Mouse (Mus musculus) ES-E14 (cell line): ENCODE measurements around the gene Kctd17.

Experiments used
- CHD2 ChIP-seq: IDR thresholded peaks from 2 replicates; pipeline ENCODE4 v1.6.1; 2014; ENCODE audit warnings: mild to moderate bottlenecking, low read depth, low read length, inconsistent platforms
- HCFC1 ChIP-seq: IDR thresholded peaks from 2 replicates; pipeline ENCODE4 v1.6.1; 2012; ENCODE audit warnings: low read length, inconsistent platforms, borderline replicate concordance; ENCODE audit not compliant: insufficient read depth
- MAFK ChIP-seq: IDR thresholded peaks from 2 replicates; pipeline ENCODE4 v1.6.1; 2014; ENCODE audit warnings: mild to moderate bottlenecking, low read depth, low read length, inconsistent platforms; ENCODE audit not compliant: insufficient read depth
- ZC3H11A ChIP-seq: IDR thresholded peaks from 2 replicates; pipeline ENCODE4 v1.6.1; 2012; ENCODE audit warnings: low read depth, mild to moderate bottlenecking, inconsistent platforms, low read length, borderline replicate concordance
- ZNF384 ChIP-seq: IDR thresholded peaks from 2 replicates; pipeline ENCODE4 v1.6.1; 2012; ENCODE audit warnings: low read depth, low read length, inconsistent platforms

GRCm38 (mm10) chr15:78473442-78473841 is 45.1 kb downstream of the Kctd17 start:
- TF ChIP-seq HCFC1 (no peak), CHD2 (no peak), MAFK (no peak), ZNF384 (no peak), ZC3H11A (no peak)
